Mouse (Mus musculus): ENCODE data around the gene Rsrc1.

DNA sequence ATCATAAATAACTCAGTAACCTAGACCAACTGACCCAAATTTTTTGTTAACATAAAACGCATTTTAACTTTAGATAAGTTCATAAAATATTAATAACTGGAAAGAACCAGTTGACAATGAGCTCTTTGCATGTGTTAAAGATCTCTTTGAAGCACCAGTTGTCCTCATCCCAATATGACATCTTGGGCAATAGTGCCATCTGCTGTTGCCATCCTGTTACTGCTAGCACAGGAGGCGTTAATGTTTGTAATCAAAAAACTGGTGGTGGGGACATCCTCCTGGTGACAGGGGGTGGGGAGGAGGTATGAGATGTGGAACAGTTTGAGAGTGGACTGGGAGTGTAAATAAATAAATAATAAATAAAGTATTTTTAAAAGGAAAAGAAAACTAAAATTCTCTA lies 363.4 kb downstream of the Rsrc1 start:
- peak; percentile 77 for TF ChIP-seq CTCF (conservative IDR thresholded peaks at IDR 0.05; ENCODE audit: low read length)
- no peak for TF ChIP-seq NANOG (IDR thresholded peaks at IDR 0.05; ENCODE audit: borderline replicate concordance, low read length)

Measured in E14TG2a.4 (cell line).